Mouse (Mus musculus) liver, postnatal 0 days (tissue): ENCODE results near the gene Mecom.

Experiments
- CTCF ChIP-seq: sonication (generic); IDR thresholded peaks from 2 replicates; pipeline ENCODE4 v1.5.1; 2016; ENCODE audit warnings: antibody characterized with exemption, low read depth
- EP300 ChIP-seq: IDR thresholded peaks from 2 replicates; pipeline ENCODE4 v1.6.1; 2016; ENCODE audit warnings: antibody characterized with exemption, low read depth, mild to moderate bottlenecking

DNA sequence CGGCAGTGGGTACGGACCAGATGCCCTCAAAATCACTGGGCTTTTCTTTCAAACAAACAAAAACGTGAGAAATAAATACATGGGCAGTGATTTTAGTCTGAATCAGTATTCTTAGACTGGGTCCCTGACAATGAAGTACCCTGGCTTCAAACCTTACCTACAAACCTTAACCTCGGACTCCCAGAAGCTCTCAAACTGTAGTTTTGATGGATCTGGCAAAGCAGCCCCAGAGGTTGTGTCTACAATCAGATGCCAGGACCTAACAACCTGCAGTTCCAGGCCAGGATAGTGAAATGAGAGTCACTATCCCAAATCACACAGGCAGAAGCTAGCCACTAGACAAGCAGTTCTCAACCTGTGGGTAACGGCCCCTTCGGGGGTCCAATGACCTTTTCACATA, 111.2 kb downstream of the Mecom start:
- TF ChIP-seq CTCF: no peak
- TF ChIP-seq EP300: no peak
